Mouse (Mus musculus): ENCODE measurements at regions not wholly inside any gene's neighbourhood (a gene's known extent, or its start where the extent isn't known, plus 50 kb on each side); places are given as distances from the start of the nearest gene placed in this dataset.

GRCm38 (mm10) chr2:124724827-124725480, 343.0 kb upstream of the Slc24a5 start:
- no peak for TF ChIP-seq POLR2A (IDR thresholded peaks at IDR 0.05; ENCODE audit: control insufficient read depth in 1 of 2, insufficient read depth in 1 of 2, low read depth in 1 of 2, low read length in 2 of 2, poor library complexity in 1 of 2)
- TF ChIP-seq EP300 (IDR thresholded peaks at IDR 0.05; ENCODE audit: low read depth in 1 of 2, low read length in 2 of 2) = no peak
- TF ChIP-seq CTCF (IDR thresholded peaks at IDR 0.05 in 2 of 3, conservative IDR thresholded peaks at IDR 0.05 in 1 of 3; ENCODE audit: control insufficient read depth in 1 of 3, insufficient read depth in 1 of 3, low read depth in 2 of 3, low read length in 3 of 3, poor library complexity in 1 of 3, severe bottlenecking in 1 of 3) = no peak
- no peak for TF ChIP-seq GATA1 (IDR thresholded peaks at IDR 0.05; ENCODE audit: low read depth, low read length)
- no peak for TF ChIP-seq USF2 (IDR thresholded peaks at IDR 0.05; ENCODE audit: borderline replicate concordance in 1 of 2, insufficient read depth in 1 of 2, low read depth in 1 of 2, low read length in 2 of 2)
- TF ChIP-seq TAL1 (IDR thresholded peaks at IDR 0.05; ENCODE audit: low read length) = no peak
- no peak for TF ChIP-seq KAT2A (conservative IDR thresholded peaks at IDR 0.05; ENCODE audit: low read depth, low read length)
- no peak for TF ChIP-seq ETS1 (IDR thresholded peaks at IDR 0.05; ENCODE audit: low read depth, low read length)
- no peak for TF ChIP-seq POLR2AphosphoS2 (IDR thresholded peaks at IDR 0.05; ENCODE audit: low read length)
- no peak for TF ChIP-seq MYC (IDR thresholded peaks at IDR 0.05; ENCODE audit: low read depth, low read length)
- no peak for TF ChIP-seq HCFC1 (IDR thresholded peaks at IDR 0.05; ENCODE audit: low read depth, low read length)
